Mouse (Mus musculus): ENCODE measurements around the gene Dicer1.

The Dicer1 gene

GRCm38 (mm10) chr12:104751814-104752765 lies at the start of gene Dicer1:
Gene Dicer1 (minus strand): TSS chr12:104751952.
- DNase-seq (ENCODE audit: low spot score): peak; percentile 96

DNA sequence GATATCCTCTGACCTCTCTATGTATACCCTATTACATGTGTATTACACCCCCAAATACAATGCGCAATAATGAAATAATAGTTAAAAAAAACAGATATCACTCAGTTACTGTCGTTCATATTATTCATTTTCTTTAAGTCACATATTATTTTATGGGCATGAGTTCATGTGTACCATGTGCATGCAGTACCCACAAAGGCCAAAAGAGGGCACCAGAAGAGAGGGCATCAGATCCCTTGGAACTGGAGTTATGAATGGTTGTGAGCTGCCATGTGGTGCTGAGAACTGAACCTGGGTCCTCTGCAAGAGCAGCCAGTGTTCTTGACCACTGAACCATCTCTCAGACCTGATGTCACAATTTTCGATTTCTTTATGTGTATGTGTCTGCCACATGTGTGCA lies 47.6 kb upstream of the Dicer1 start:
- DNase-seq (ENCODE audit: low spot score): no peak

DNA sequence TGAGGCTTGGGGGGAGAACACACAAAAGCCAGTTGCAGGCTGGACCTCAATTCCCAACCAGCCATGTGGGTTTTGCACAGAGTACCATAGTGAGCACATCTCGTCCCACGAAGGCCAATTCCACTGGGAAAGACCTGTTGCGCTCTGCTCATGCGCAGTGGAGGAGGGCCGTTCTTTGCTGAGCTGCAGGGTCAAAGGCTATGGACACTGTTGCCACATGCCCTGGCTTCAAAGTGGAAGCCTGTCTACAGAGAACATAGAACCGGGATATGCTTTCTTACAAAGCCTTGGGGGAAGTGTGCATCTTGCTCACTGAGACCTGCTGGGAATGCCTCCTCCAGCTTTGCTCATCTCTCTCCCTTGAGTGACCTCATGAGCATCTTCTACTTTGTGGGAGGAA lies 46.2 kb upstream of the Dicer1 start:
- no peak for DNase-seq (ENCODE audit: low spot score)

DNA sequence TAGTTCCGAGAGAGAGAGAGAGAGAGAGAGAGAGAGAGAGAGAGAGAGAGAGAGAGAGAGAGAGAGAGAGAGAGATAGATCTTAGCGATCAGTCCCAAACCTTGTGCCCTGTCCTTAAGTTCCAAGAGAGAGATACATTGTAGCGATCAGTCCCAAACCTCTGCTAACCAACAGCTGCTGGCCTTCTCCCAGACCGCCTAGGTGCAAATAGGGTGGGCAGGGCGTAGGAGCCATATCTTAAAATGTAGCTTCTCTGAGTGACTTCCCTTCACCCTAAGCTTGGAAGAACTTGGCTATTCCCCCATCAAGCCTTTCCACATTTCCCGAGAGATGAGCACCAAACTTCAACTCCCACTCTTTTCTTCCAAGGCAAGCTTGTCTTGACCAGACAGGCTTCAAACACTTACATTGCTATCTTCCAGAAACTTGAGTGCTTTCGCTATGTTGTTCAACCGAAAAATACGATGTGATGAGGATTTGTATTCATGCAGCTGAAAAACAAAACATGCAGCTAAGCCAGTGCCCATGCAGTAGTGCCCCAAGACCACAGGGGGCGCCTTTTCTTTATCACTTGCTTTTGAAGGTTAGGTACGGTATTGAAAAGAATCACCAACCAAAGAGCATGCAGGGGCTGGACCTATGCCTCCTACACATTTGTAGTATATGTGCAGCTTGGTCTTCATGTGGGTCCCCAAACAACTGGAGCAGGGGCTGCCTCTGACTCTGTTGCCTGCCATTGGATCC lies 45.1 kb upstream of the Dicer1 start:
- peak; percentile 75 for DNase-seq (ENCODE audit: low spot score)

DNA sequence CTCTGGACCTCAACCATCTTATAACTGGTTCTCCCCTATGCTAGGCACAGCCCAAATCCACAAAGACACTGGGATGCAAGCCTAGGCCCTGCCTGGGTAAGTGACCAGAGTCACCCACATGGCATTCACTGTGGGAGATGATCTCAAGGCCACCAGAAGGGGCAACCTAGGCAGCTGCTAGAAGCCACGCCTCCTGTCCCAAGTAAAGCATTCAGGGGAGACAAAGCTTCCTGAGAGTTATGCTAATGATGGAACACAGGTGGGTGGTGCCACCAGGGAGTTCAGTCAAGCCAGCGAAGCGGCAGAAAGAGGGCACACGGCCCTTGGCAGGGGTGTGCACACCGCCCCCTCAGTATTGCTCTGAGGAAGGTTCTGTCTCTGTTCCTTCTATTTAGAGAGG lies 43.2 kb upstream of the Dicer1 start:
- DNase-seq (ENCODE audit: low spot score): no peak

- no peak for DNase-seq (ENCODE audit: low spot score)
These were observed 41.7 kb upstream of the Dicer1 start for GRCm38 (mm10) chr12:104793486-104793885.

DNA sequence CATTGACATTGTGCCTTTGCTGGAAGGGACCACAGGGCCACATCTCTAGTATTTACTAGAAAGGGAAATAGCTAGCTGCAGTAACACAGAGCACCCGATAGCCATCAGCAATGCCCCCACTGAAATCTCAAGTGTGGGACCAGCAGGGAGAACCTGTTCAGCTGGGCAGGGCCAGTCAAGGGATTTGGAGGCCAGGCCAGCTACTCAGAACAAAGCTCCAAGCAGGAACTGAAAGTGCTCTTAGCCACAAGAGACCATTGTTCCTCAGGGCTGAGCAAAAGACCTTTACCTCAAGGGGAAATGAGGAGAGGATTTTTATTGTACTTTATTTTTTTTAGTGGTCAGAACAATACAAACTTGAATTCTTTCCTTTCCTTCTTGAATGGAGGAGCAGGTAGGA lies 25.9 kb upstream of the Dicer1 start:
- no peak for DNase-seq (ENCODE audit: low spot score)

- DNase-seq (ENCODE audit: low spot score): no peak
These were observed 20.2 kb upstream of the Dicer1 start for GRCm38 (mm10) chr12:104771941-104772340.

DNA sequence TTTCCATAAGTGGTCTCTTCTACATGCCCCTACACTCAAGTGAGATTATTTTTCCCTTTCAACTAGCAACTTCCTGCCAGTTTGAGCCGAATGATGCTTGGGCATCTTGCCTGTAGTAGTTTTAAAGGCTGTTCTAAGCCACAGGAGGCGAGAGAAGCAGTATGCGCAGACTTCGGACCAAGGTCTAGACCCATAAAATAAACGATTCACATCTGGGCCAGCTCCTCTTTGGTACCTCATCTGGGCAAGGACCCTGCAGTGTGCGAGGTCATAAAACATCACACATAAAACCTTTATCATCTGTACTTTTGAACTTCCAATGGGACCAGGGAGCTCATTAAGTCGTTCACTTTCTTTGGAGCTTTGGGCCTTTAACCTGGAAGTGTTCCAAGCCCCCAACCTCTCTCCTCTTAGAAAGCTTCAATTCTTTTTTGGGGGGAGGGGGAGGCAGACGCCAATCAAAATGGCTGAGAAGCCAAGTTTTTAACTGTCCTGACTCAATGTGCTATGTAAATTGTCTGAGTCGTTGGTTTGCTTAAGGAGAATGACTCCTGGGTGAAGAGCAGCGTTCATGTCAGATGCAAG lies 17.5 kb upstream of the Dicer1 start:
- no peak for DNase-seq (ENCODE audit: low spot score)

DNA sequence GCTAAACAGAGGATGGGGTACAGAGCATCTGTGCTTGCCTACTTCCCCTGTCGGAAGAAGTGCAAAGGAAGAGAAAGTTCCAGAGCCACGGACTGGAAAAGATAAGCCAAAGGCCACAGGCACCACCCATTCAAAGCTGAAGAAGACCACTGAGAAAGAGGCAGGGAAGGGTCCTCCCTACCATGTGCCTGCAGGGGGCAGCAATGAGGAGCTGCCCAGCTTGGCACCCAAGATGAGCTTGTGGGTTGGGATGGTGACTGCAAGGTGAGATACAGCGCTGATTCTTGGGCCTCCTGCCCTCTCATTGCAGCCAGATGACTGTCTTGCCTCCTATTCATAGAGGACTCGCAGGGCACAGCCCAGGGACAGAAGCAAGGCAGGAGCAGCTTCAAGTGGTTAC lies 15.4 kb upstream of the Dicer1 start:
- no peak for DNase-seq (ENCODE audit: low spot score)

- DNase-seq (ENCODE audit: low spot score): peak; percentile 43
These were observed 14.0 kb upstream of the Dicer1 start for GRCm38 (mm10) chr12:104765761-104766160.

DNA sequence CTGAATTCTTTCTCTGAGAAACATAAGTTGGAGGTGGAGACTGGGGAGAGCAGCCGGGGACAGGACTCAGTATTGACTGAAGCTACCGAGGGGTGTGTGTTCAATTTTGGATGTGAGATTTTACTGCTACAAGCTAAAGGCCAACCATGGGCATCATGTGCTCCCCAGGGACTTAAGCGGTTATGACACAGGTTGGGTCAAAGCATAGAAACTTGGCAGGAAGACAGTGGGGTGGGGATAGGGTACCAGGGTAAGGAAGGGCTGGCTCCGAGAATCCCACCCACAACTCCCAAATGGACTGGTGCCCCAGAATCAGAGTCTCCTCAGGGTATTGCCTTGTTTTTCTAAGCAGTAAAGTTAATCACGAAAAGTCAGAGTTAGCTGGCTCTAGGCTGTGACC lies 13.4 kb upstream of the Dicer1 start:
- no peak for DNase-seq (ENCODE audit: low spot score)

DNA sequence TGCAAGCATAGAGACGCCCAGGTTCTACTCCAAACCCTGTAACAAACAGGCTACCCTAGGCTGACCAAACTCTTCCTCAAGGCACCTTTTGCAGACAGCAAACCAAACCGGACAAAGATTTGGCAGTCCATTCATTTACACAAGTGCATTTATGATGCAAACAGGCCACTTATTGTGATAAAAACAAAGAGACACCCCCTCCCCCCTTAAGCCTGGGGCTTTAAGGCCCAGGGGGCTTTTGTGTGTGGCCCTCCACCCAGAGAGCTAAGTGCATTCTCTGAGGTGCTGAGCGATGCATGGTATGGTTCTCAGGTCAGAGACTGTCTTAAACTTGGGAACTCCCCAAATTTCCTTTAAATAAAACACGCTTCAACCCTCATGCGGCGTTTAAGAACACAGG lies 12.2 kb upstream of the Dicer1 start:
- DNase-seq (ENCODE audit: low spot score): no peak

DNA sequence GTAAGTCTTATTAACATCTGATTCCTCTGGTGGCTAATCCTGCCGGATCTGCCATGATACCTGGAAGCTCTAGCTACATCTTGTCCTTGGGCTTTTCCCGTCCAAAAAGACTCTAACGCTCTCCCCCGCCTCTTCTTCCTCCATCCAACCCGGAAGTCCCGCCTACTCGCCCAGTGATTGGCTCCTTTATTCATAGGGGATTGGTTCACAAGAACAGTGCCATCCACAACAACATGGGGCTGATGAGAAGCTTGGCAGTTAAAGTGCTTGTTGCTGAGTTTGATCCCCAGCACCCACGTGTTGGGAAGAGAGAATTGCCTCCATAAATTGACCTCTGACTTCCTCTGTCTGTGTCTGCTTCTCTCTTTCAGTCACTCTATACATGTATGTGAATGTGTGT lies 9.7 kb upstream of the Dicer1 start:
- peak; percentile 42 for DNase-seq (ENCODE audit: low spot score)

GRCm38 (mm10) chr12:104758066-104758465 lies 6.3 kb upstream of the Dicer1 start:
- DNase-seq (ENCODE audit: low spot score): no peak

DNA sequence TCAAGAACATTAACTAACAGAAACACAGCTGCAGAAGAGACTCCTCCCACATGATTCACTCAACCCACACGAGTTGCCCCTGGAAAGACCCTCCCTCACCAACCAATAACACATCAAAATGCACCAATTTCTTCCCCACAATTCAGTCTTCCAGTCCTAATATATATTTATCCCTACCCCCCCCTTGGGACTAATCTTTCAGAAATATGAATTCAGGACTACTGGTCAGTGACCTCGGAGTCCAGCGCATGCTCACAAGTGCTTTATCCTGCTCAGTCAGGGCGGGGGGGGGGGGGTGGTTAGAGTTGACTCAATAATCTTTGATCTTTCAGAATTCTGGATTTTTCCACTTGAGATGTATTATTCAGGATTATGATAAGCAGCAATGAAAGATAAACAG lies 1.9 kb upstream of the Dicer1 start:
- no peak for DNase-seq (ENCODE audit: low spot score)

DNA sequence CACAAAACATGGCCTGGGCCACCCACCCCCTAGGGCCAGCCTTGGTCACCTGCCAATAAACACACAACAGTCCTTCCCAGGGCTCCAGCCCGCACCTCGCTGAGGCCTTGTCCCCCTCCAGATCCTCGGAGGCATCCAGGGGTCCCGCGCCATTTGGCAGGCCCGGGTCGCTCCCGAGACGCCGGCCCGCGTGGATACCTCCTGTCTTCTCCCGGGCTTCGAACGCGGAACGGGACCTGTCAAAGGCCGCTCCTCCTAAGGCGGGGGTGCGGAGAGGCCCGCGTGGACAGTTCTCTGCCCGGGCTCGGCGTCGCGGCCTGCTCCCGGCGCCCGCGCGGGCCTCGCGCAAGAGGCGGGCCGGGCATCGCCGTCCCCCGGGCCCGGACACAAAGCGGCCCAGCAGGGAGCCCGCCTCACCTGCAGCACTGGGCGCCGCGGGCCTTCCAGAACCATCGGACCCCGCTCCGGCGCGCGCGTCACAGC lies 380 bp downstream of the Dicer1 start:
- DNase-seq (ENCODE audit: low spot score): peak; percentile 71

GRCm38 (mm10) chr12:104748946-104749345 lies 2.8 kb downstream of the Dicer1 start:
- DNase-seq (ENCODE audit: low spot score): no peak

DNA sequence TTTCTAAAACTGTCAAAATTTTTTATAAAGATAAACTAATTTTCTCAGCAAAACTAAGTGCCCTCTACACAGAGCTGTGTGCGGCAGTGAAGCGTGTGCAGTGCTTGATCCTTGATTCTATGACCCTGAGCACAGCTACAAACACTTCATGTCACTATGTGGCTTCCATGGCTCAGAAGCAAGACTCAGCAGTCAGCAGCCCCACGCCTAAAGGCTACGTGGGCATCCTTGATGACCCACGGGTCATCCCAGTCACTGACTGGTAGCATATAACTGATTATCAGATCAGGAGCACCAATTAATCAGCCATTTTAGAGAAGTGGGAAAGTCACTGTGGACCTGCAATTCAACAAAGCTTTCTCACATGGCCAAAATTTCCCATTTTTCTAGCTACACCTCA lies 4.5 kb downstream of the Dicer1 start:
- no peak for DNase-seq (ENCODE audit: low spot score)

GRCm38 (mm10) chr12:104746601-104747000 lies 5.2 kb downstream of the Dicer1 start:
- no peak for DNase-seq (ENCODE audit: low spot score)

DNA sequence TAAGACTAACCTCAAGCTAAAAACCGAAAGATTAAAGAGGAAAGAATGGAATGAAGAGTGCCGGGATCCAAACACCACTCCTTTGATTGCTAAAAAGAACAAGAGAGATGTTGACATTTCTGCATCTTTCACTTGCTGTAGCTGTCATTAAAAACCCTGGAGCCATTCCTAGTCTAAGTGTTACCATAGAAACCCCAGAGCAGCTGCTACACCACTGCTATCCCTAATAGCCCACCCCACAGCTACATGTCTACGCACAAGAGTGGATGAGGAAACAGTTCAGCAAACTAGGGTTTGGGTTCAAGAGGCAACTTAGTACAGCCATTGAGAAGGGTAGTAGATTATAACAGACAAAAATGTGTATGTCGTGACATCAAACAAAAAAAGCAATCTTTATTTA lies 8.1 kb downstream of the Dicer1 start:
- no peak for DNase-seq (ENCODE audit: low spot score)

DNA sequence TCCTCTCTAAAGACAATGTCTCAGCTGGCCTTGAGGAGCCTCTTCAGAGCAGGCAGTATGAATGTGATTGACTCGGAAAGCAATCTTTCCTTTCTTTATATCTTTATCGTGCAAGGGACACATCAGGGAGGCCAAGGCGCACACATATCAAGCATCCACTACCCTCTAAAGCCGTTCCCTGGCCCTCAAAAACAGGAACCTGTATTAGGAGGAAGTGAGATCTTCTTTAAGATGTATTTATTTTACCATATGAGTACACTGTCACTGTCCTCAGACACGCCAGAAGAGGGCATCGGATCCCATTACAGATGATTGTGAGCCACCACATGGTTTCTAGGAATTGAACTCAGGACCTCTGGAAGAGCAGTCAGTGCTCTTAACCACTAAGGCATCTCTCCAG lies 9.5 kb downstream of the Dicer1 start:
- DNase-seq (ENCODE audit: low spot score): no peak

Measured in testis, postnatal 14 days (tissue).